Mouse (Mus musculus) ES-E14 (cell line): Measurements from ENCODE around the gene Zbtb45.

Experiments
- CHD2 ChIP-seq: IDR thresholded peaks from 2 replicates; pipeline ENCODE4 v1.6.1; 2014; ENCODE audit warnings: mild to moderate bottlenecking, low read depth, low read length, inconsistent platforms
- HCFC1 ChIP-seq: IDR thresholded peaks from 2 replicates; pipeline ENCODE4 v1.6.1; 2012; ENCODE audit warnings: low read length, inconsistent platforms, borderline replicate concordance; ENCODE audit not compliant: insufficient read depth
- MAFK ChIP-seq: IDR thresholded peaks from 2 replicates; pipeline ENCODE4 v1.6.1; 2014; ENCODE audit warnings: mild to moderate bottlenecking, low read depth, low read length, inconsistent platforms; ENCODE audit not compliant: insufficient read depth
- ZC3H11A ChIP-seq: IDR thresholded peaks from 2 replicates; pipeline ENCODE4 v1.6.1; 2012; ENCODE audit warnings: low read depth, mild to moderate bottlenecking, inconsistent platforms, low read length, borderline replicate concordance
- ZNF384 ChIP-seq: IDR thresholded peaks from 2 replicates; pipeline ENCODE4 v1.6.1; 2012; ENCODE audit warnings: low read depth, low read length, inconsistent platforms

- TF ChIP-seq ZNF384 (no peak), CHD2 (no peak), HCFC1 (no peak), MAFK (no peak), ZC3H11A (no peak)
Observed at GRCm38 (mm10) chr7:13059536-13059935, 49.7 kb upstream of the Zbtb45 start.
